Mouse (Mus musculus) liver, postnatal 0 days (tissue): ENCODE results near the gene Mmp28.

Experiments used
- CTCF ChIP-seq: sonication (generic); IDR thresholded peaks from 2 replicates; pipeline ENCODE4 v1.5.1; 2016; ENCODE audit warnings: antibody characterized with exemption, low read depth
- EP300 ChIP-seq: IDR thresholded peaks from 2 replicates; pipeline ENCODE4 v1.6.1; 2016; ENCODE audit warnings: antibody characterized with exemption, low read depth, mild to moderate bottlenecking

DNA sequence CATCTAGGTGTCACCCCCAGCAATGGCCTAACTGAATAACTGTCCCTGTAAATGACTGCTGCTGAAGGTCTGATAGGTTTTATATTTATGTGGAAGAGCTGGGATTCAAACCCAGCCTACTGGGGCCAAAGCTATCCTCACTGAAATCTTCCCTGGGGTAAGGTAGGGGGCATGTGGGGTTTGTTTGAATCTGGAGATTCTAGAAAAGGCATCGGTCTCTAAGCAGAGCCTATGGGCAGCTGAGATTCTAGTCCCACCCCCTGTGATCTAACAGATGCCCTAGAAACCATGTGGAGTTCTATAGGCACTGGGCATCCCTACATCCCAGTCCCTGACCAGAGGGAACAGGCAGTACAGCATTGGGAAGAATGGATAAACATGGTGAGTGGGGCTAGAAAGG is 25.5 kb downstream of the Mmp28 start, which contains the start of gene 1700020L24Rik:
- TF ChIP-seq CTCF = no peak
- TF ChIP-seq EP300 = no peak
